ENCODE assay signal across 7 mouse cellular contexts in genomic region chr6:127379511-127379910, GRCm38 (mm10).
DNase-seq lines count a peak whose midpoint lies in the region; ATAC-seq and TF ChIP-seq lines count a peak whose summit lies in the region.

No protein-coding gene starts in this region.

- H3K4me1 ChIP-seq in ES-E14 (ENCODE audit: control insufficient read depth in 2 of 2, insufficient read depth in 2 of 2, low read length in 2 of 2, poor library complexity in 1 of 2): no peaks in the 10 kb centered on the region
- peaks cover 12% of the 10 kb centered on the region for H3K4me1 ChIP-seq in kidney, embryonic 15.5 days

- intact Hi-C loops in left cerebral cortex, postnatal 36 days (cut with DNase I): loop anchor here (2.0 kb wide), 1 partner anchor 59 kb away; no protein-coding TSS in a partner anchor

- no peak overlapping the region for H3K4me2 ChIP-seq in kidney, embryonic 15.5 days

- no peak overlapping the region for H3K4me3 ChIP-seq in ES-E14 (ENCODE audit: insufficient read depth in 1 of 2, low read depth in 1 of 2, low read length in 2 of 2, poor library complexity in 1 of 2, severe bottlenecking in 1 of 2)
- H3K4me3 ChIP-seq in kidney, embryonic 15.5 days (replicated peaks): no peak overlapping the region

- 8% methylated on average over 4 of the region's 4 CpGs for WGBS in kidney, embryonic 15.5 days

- H3K9ac ChIP-seq in ES-E14 (ENCODE audit: insufficient read depth, low read depth, low read length, poor library complexity, severe bottlenecking): no peak overlapping the region
- no peak overlapping the region for H3K9ac ChIP-seq in kidney, embryonic 15.5 days

- DNase-seq in left cerebral cortex, adult 11 months (ENCODE audit: low spot score): peak; percentile 10
- no peak for DNase-seq in left cerebral cortex, postnatal 36 days (ENCODE audit: low spot score in 2 of 2)
- no peak for DNase-seq in ES-E14 (ENCODE audit: low read depth, low spot score)
- DNase-seq in brain, adult 2 months (ENCODE audit: low read depth, low spot score): peak; percentile 54
- DNase-seq in mesoderm, embryonic 11.5 days (ENCODE audit: low read depth, low spot score): peak; percentile 62
- DNase-seq in layer of hippocampus, postnatal 14 days (ENCODE audit: low spot score in 2 of 2): no peak

- H3K36me3 ChIP-seq in ES-E14 (ENCODE audit: control insufficient read depth, insufficient read depth, low read length, poor library complexity, severe bottlenecking): no peaks in the 10 kb centered on the region
- no peaks in the 10 kb centered on the region for H3K36me3 ChIP-seq in kidney, embryonic 15.5 days

- ATAC-seq in kidney, embryonic 15.5 days (replicated peaks; ENCODE audit: low FRiP score): 0 out of 2 replicates have a peak, but pooled peaks have one; percentile 25

- no peaks in the 10 kb centered on the region for H3K9me3 ChIP-seq in ES-E14 (ENCODE audit: control insufficient read depth, insufficient read depth, low read depth, low read length)
- no peaks in the 10 kb centered on the region for H3K9me3 ChIP-seq in kidney, embryonic 15.5 days (replicated peaks)

- no peaks in the 10 kb centered on the region for H3K27me3 ChIP-seq in kidney, embryonic 15.5 days

- in situ Hi-C loops in ES-E14 (cut with MboI; ENCODE audit: low sequenced_read_pairs in 2 of 2, unreplicated experiment in 2 of 2): no loop called here

- no peak overlapping the region for H3K27ac ChIP-seq in ES-E14 (ENCODE audit: insufficient read depth, low read depth, low read length, poor library complexity, severe bottlenecking)
- no peak overlapping the region for H3K27ac ChIP-seq in kidney, embryonic 15.5 days

TF ChIP-seq in ES-E14, 5 proteins besides CTCF, POLR2A, EP300 and RAD21:
- no peak for TF ChIP-seq CHD2 (IDR thresholded peaks at IDR 0.05; ENCODE audit: low read depth, low read length)
- no peak for TF ChIP-seq MAFK (IDR thresholded peaks at IDR 0.05; ENCODE audit: insufficient read depth, low read depth, low read length)
- no peak for TF ChIP-seq HCFC1 (IDR thresholded peaks at IDR 0.05; ENCODE audit: borderline replicate concordance, insufficient read depth, low read length)
- TF ChIP-seq ZNF384 (IDR thresholded peaks at IDR 0.05; ENCODE audit: low read depth, low read length): no peak
- 0 out of 2 replicates have a peak, but pooled peaks have one; percentile 26 for TF ChIP-seq ZC3H11A (IDR thresholded peaks at IDR 0.05; ENCODE audit: borderline replicate concordance, low read depth, low read length)

Comparison
In these comparisons a context has a peak if more than half of its experiments do, and no peak if none do; other contexts are left out.
1. DNase-seq: peak in left cerebral cortex, adult 11 months (single experiment), brain, adult 2 months (single experiment) and mesoderm, embryonic 11.5 days (single experiment); none in left cerebral cortex, postnatal 36 days (0 of 2), ES-E14 (single experiment) and layer of hippocampus, postnatal 14 days (0 of 2).